Mouse (Mus musculus) CH12.LX (cell line): ENCODE measurements around the gene Gm5941.

Experiments used
- CTCF ChIP-seq, 2 experiments: IDR thresholded peaks in 1 of 2; conservative IDR thresholded peaks in 1 of 2; 2 replicates each; pipeline ENCODE4 v1.5.1; 2011 to 2012; ENCODE audit warnings: low read depth in 2 of 2, low read length in 2 of 2, improper control_type of control experiment in 1 of 2, inconsistent platforms in 1 of 2, mild to moderate bottlenecking in 1 of 2, moderate library complexity in 1 of 2
- EP300 ChIP-seq: IDR thresholded peaks from 2 replicates; pipeline ENCODE4 v1.6.1; 2011; ENCODE audit warnings: low read length, improper control_type of control experiment
- HCFC1 ChIP-seq: IDR thresholded peaks from 2 replicates; pipeline ENCODE4 v1.6.1; 2012; ENCODE audit warnings: low read depth, mild to moderate bottlenecking, inconsistent platforms, low read length, improper control_type of control experiment
- MAZ ChIP-seq: IDR thresholded peaks from 2 replicates; pipeline ENCODE4 v1.6.1; 2012; ENCODE audit warnings: low read depth, mild to moderate bottlenecking, inconsistent platforms, low read length, improper control_type of control experiment, moderate library complexity
- MYC ChIP-seq: IDR thresholded peaks from 2 replicates; pipeline ENCODE4 v1.6.1; 2011; ENCODE audit warnings: low read depth, mild to moderate bottlenecking, improper control_type of control experiment, low read length
- NELFE ChIP-seq: IDR thresholded peaks from 2 replicates; pipeline ENCODE4 v1.6.1; 2011; ENCODE audit warnings: low read depth, low read length, improper control_type of control experiment
- POLR2A ChIP-seq: IDR thresholded peaks from 2 replicates; pipeline ENCODE4 v1.6.1; 2011; ENCODE audit warnings: low read depth, mild to moderate bottlenecking, improper control_type of control experiment, low read length
- RAD21 ChIP-seq: IDR thresholded peaks from 2 replicates; pipeline ENCODE4 v1.6.1; 2011; ENCODE audit warnings: low read depth, mild to moderate bottlenecking, low read length, improper control_type of control experiment, moderate library complexity
- SMC3 ChIP-seq: IDR thresholded peaks from 2 replicates; pipeline ENCODE4 v1.6.1; 2011; ENCODE audit warnings: low read depth, low read length, improper control_type of control experiment
- TBP ChIP-seq: conservative IDR thresholded peaks from 2 replicates; pipeline ENCODE4 v1.6.1; 2011; ENCODE audit warnings: low read depth, low read length, improper control_type of control experiment
- ZKSCAN1 ChIP-seq: IDR thresholded peaks from 2 replicates; pipeline ENCODE4 v1.6.1; 2012; ENCODE audit warnings: low read depth, inconsistent platforms, low read length, improper control_type of control experiment, borderline replicate concordance

- TF ChIP-seq EP300 (no peak), TBP (no peak), CTCF (conservative IDR thresholded peaks at IDR 0.05 in 1 of 2, IDR thresholded peaks at IDR 0.05 in 1 of 2; ENCODE audit: low read depth in 2 of 2, low read length in 2 of 2) (no peak), POLR2A (no peak), RAD21 (no peak), SMC3 (no peak), MAZ (no peak), MYC (no peak), HCFC1 (no peak), ZKSCAN1 (no peak), NELFE (no peak)
Measured at GRCm38 (mm10) chrX:92460496-92460895, 29.3 kb upstream of the Gm5941 start.
